Mouse (Mus musculus) left cerebral cortex, postnatal 25 days (tissue): ENCODE measurements at regions not wholly inside any gene's neighbourhood (a gene's known extent, or its start where the extent isn't known, plus 50 kb on each side); places are given as distances from the start of the nearest gene placed in this dataset.
A peak's percentile ranks its signal among the peaks of the same experiment; 100 is the strongest.
"Not testable (repeated sequence)": the region's sequence is repeated elsewhere in the genome, so short reads cannot be mapped to it uniquely, and the experiment has no call there.

ENCODE experiments used
- DNase-seq, 2 experiments: peaks; one replicate each; pipeline ENCODE4 v3.0.0; 2022; ENCODE audit warnings: low spot score in 2 of 2, mixed read lengths in 1 of 2
- intact Hi-C: fragments of 180-260 bp; cut with DNase I; formaldehyde crosslinking; loops from one replicate; pipeline ENCODE4 v1.15.1; 2025

GRCm38 (mm10) chr4:131141890-131142465 lies 197.8 kb downstream of the Matn1 start:
- intact Hi-C loops: no loop called here
- no peak for DNase-seq

GRCm38 (mm10) chr4:131145507-131145906 lies 201.3 kb downstream of the Matn1 start:
- DNase-seq: no peak
- intact Hi-C loops: no loop called here

- DNase-seq: no peak
- intact Hi-C loops: no loop called here
Measured at GRCm38 (mm10) chr4:131148042-131148747, 204.0 kb downstream of the Matn1 start.

- intact Hi-C loops: no loop called here
- DNase-seq: no peak
Measured at GRCm38 (mm10) chr4:131149466-131149865, 205.3 kb downstream of the Matn1 start.

- intact Hi-C loops: no loop called here
Measured at GRCm38 (mm10) chr4:131159712-131160111, 215.5 kb downstream of the Matn1 start.

GRCm38 (mm10) chr4:131160135-131160534 lies 215.9 kb downstream of the Matn1 start:
- no peak for DNase-seq
- intact Hi-C loops: no loop called here

More at GRCm38 (mm10) chr4:131159712-131160111, 215.5 kb downstream of the Matn1 start:
- no peak for DNase-seq

- intact Hi-C loops: no loop called here
- peak in 1 of 2 experiments; percentile 18 for DNase-seq
Measured at GRCm38 (mm10) chr4:131161501-131161900, 217.3 kb downstream of the Matn1 start.

- no peak for DNase-seq
- intact Hi-C loops: no loop called here
Measured at GRCm38 (mm10) chr4:131163782-131164315, 219.7 kb downstream of the Matn1 start.

- no peak for DNase-seq
- intact Hi-C loops: no loop called here
Measured at GRCm38 (mm10) chr4:131166574-131167270, 222.5 kb downstream of the Matn1 start.

GRCm38 (mm10) chr4:131167921-131168320 lies 223.7 kb downstream of the Matn1 start:
- no peak for DNase-seq
- intact Hi-C loops: no loop called here

GRCm38 (mm10) chr4:131173783-131174460 lies 229.7 kb downstream of the Matn1 start:
- DNase-seq: no peak

GRCm38 (mm10) chr4:131176701-131177100 lies 232.5 kb downstream of the Matn1 start:
- intact Hi-C loops: no loop called here
- DNase-seq: no peak

More at GRCm38 (mm10) chr4:131173783-131174460, 229.7 kb downstream of the Matn1 start:
- intact Hi-C loops: no loop called here

GRCm38 (mm10) chr4:131177889-131178288 lies 233.7 kb downstream of the Matn1 start:
- intact Hi-C loops: loop anchor here (1.0 kb wide), 1 partner anchor 27 kb away; no protein-coding TSS in a partner anchor
- DNase-seq: no peak

- not testable (repeated sequence) for DNase-seq
- intact Hi-C loops: loop anchor here (1.0 kb wide), 1 partner anchor 27 kb away; no protein-coding TSS in a partner anchor
Measured at GRCm38 (mm10) chr4:131178642-131179041, 234.5 kb downstream of the Matn1 start.

GRCm38 (mm10) chr4:131188066-131188465 lies 243.9 kb downstream of the Matn1 start:
- DNase-seq: no peak
- intact Hi-C loops: no loop called here

GRCm38 (mm10) chr4:131191106-131191880 lies 247.1 kb downstream of the Matn1 start:
- DNase-seq: peak in 1 of 2 experiments; percentile 24

GRCm38 (mm10) chr4:131193900-131194419 lies 249.8 kb downstream of the Matn1 start:
- intact Hi-C loops: no loop called here
- DNase-seq: no peak

More at GRCm38 (mm10) chr4:131191106-131191880, 247.1 kb downstream of the Matn1 start:
- intact Hi-C loops: no loop called here

GRCm38 (mm10) chr4:131196147-131196546 lies 252.0 kb downstream of the Matn1 start:
- intact Hi-C loops: no loop called here

GRCm38 (mm10) chr4:131203721-131204120 lies 259.5 kb downstream of the Matn1 start:
- no peak for DNase-seq
- intact Hi-C loops: no loop called here

More at GRCm38 (mm10) chr4:131196147-131196546, 252.0 kb downstream of the Matn1 start:
- DNase-seq: no peak
